Mouse (Mus musculus): ENCODE data around the gene Uevld. TPM values are rescaled to one million over a fixed set of nuclear protein-coding genes. Genes with fewer than 3 reads are reported as not detected.
A peak's percentile ranks its signal among the peaks of the same experiment; 100 is the strongest.

Uevld gene
- total and polyA plus RNA-seq, 2 experiments = 2.7 to 9.8 TPM

DNA sequence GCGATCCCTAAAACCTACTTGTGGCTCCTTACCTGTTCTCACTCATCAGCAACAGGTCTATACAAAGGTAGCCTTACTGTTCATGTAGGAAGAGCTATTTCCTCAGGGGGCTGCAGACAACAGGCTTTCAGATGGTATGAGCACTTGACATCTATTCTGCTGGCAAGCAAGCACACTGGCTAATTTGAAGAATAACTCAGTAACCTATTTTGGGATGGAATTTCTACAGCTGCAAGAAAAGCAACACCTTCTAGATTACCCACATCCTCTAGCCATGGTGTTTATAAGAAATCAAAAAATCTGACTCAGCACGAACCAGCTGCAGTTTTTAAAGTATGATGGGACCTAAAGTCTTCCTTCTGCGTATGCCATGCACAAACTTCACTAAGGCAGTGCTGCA is 27.0 kb downstream of the Uevld start:
- TF ChIP-seq CTCF (IDR thresholded peaks at IDR 0.05; ENCODE audit: low read depth, low read length) (no peak), POLR2A (IDR thresholded peaks at IDR 0.05; ENCODE audit: extremely low read depth, insufficient read depth, low read length) (no peak)
- Histone ChIP-seq H3K36me3 (ENCODE audit: control insufficient read depth, insufficient read depth, low read length) (peaks cover 9% of the 10 kb centered on the region), H3K4me1 (ENCODE audit: control insufficient read depth, insufficient read depth, low read length) (no peaks in the 10 kb centered on the region; the same call in 1 of the 2 replicates), H3K27ac (replicated peaks; ENCODE audit: insufficient read depth, low read depth, low read length) (no peak overlapping the region), H3K9ac (ENCODE audit: low read depth, low read length) (no peak overlapping the region), H3K27me3 (ENCODE audit: control insufficient read depth, insufficient read depth, low read length) (no peaks in the 10 kb centered on the region), H3K4me3 (ENCODE audit: insufficient read depth, low read depth, low read length) (no peak overlapping the region), H3K79me2 (ENCODE audit: control insufficient read depth, insufficient read depth, low read length) (no peaks in the 10 kb centered on the region)
- WGBS = 98% methylated on average over 3 of the region's 3 CpGs
- no peak for DNase-seq (ENCODE audit: extremely low read depth, low read depth, low spot score)

DNA sequence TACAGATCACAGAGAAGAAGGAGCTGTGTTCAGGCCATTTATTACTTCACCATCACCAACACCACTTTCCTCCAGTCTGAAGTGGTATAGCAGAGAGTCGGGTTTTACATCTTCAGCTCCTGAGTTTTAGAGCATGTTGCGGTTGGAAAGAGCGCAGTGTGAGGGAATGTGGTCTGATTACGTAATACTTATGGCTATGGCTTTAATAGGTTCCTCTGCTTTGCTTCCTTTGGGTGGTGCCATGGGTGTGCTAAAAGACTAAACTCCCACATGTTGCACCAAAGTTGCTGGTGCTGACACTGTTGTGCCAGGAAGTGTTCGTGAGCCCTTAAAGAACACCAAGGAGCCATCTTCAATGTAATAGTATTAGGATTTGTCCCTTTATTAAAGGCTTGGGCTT is 30.0 kb downstream of the Uevld start:
- no peak for DNase-seq (ENCODE audit: extremely low read depth, low read depth, low spot score)
- Histone ChIP-seq H3K4me1 (ENCODE audit: control insufficient read depth, insufficient read depth, low read length) (no peaks in the 10 kb centered on the region), H3K4me3 (ENCODE audit: insufficient read depth, low read depth, low read length) (no peak overlapping the region), H3K9ac (ENCODE audit: low read depth, low read length) (no peak overlapping the region), H3K27me3 (ENCODE audit: control insufficient read depth, insufficient read depth, low read length) (no peaks in the 10 kb centered on the region), H3K79me2 (ENCODE audit: control insufficient read depth, insufficient read depth, low read length) (no peaks in the 10 kb centered on the region), H3K27ac (replicated peaks; ENCODE audit: insufficient read depth, low read depth, low read length) (no peak overlapping the region), H3K36me3 (ENCODE audit: control insufficient read depth, insufficient read depth, low read length) (peaks cover 9% of the 10 kb centered on the region)
- 85% methylated on average over 5 of the region's 5 CpGs for WGBS
- TF ChIP-seq CTCF (IDR thresholded peaks at IDR 0.05; ENCODE audit: low read depth, low read length) (no peak), POLR2A (IDR thresholded peaks at IDR 0.05; ENCODE audit: extremely low read depth, insufficient read depth, low read length) (no peak)

DNA sequence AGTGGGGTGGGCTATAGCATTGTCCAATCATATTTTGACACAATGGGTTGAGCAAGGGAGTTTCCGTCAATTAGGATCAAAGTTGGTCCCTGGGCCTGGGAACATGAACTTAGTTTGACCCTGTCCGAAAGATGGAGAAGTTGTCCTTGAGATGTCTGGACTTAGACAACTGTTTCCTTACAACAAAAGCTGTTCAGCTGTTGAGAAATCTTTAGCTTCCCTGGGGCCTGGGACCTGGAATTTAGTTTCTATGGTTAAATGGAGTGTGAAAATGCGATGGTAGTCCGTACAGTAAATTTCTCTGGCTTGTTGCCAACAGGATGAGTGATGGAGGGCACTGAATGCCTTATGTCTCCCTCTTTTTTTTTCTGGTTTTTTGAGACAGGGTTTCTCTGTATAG is 36.3 kb downstream of the Uevld start:
- no peaks in the 10 kb centered on the region for H3K36me3 ChIP-seq (ENCODE audit: control insufficient read depth, insufficient read depth, low read length)
- TF ChIP-seq POLR2A (IDR thresholded peaks at IDR 0.05; ENCODE audit: extremely low read depth, insufficient read depth, low read length) = no peak
- no peak for TF ChIP-seq CTCF (IDR thresholded peaks at IDR 0.05; ENCODE audit: low read depth, low read length)
- no peaks in the 10 kb centered on the region for H3K27me3 ChIP-seq (ENCODE audit: control insufficient read depth, insufficient read depth, low read length)
- H3K9ac ChIP-seq (ENCODE audit: low read depth, low read length) = no peak overlapping the region
- H3K4me3 ChIP-seq (ENCODE audit: insufficient read depth, low read depth, low read length) = no peak overlapping the region
- H3K79me2 ChIP-seq (ENCODE audit: control insufficient read depth, insufficient read depth, low read length) = peaks cover 10% of the 10 kb centered on the region; the same call in 1 of the 2 replicates
- peaks cover 4% of the 10 kb centered on the region; the same call in 1 of the 2 replicates for H3K4me1 ChIP-seq (ENCODE audit: control insufficient read depth, insufficient read depth, low read length)
- 69% methylated on average over 4 of the region's 4 CpGs for WGBS
- DNase-seq (ENCODE audit: extremely low read depth, low read depth, low spot score) = no peak
- H3K27ac ChIP-seq (replicated peaks; ENCODE audit: insufficient read depth, low read depth, low read length) = no peak overlapping the region

DNA sequence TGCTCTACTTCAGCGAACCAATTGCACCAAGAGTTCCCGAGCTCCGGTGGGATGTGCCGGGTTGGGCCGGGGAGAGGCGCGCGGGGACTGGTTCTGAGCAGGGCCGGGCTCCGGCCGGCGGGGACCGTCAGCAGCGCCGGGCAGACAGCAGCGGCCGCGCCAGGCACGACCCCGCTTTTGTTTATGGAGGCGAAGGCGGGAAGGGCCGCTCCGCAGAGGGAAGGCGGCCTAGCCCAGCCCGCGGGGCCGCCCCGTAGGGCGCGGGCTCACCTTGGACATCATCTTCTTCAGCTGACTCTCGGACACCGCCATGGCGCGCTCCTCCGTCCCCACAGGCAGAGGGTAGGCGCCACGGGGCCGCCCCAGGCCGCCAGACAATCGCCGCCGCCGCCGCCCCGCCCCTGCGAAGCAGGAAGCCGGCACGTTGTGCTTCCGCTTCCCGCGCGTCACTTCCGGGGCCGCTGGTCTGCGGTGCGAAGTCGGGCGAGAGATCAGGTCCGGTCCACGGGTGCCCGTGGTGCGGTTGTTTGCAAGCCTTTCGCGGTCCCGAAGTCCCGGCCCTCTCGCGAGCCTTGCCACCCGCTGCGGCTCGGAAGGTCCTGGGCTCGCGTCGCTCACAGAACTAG is 38.7 kb downstream of the Uevld start, which contains the start of gene Tsg101:
Gene Tsg101 (minus strand): TSS at position 419 of the 626 bp plus-strand sequence.
- Histone ChIP-seq H3K4me1 (ENCODE audit: control insufficient read depth, insufficient read depth, low read length) (peaks cover 4% of the 10 kb centered on the region; the same call in 1 of the 2 replicates), H3K36me3 (ENCODE audit: control insufficient read depth, insufficient read depth, low read length) (no peaks in the 10 kb centered on the region), H3K9ac (ENCODE audit: low read depth, low read length) (peak within 1 kb of the TSS; percentile 90), H3K4me3 (ENCODE audit: insufficient read depth, low read depth, low read length) (peak within 1 kb of the TSS; percentile 85), H3K27me3 (ENCODE audit: control insufficient read depth, insufficient read depth, low read length) (no peaks in the 10 kb centered on the region), H3K79me2 (ENCODE audit: control insufficient read depth, insufficient read depth, low read length) (peaks cover 22% of the 10 kb centered on the region; the same call in 1 of the 2 replicates), H3K27ac (replicated peaks; ENCODE audit: insufficient read depth, low read depth, low read length) (peak within 1 kb of the TSS; percentile 87)
- DNase-seq (ENCODE audit: extremely low read depth, low read depth, low spot score) = peak; percentile 74
- under 1% methylated on average over 73 of the region's 75 CpGs for WGBS
- TF ChIP-seq CTCF (IDR thresholded peaks at IDR 0.05; ENCODE audit: low read depth, low read length) (no peak), POLR2A (IDR thresholded peaks at IDR 0.05; ENCODE audit: extremely low read depth, insufficient read depth, low read length) (peak; percentile 92)

DNA sequence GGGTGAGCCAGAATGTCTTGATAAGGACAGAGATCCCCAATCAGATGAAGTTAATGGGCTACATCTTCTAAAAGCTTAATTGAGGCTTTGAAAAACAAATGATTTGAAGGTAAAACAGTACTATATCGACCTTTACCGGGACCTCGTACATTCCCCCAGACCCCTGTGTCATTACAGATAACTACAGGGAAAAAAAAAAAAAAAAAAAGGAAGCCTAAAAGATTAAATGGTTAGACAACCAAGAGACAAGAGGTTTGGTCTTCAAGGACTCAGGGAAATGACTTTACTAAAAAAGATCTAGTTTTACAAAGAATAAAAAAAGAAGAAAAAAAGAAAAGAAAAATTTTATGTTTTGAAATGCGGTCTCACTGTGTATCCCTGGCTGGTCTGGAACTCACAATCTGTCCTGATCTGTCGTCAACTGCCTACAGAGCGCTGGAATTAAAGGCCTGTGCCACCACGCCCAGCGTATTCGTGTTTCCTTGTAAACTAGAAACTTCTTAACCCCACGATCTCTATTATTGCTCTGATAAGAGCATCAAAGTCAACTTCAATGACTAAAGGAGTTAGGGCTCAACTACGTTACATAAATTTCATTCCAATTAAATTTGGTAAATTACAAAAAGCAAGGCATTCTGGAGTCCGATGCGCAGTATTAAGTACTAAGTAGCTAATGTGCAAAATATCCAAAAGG is 39.5 kb downstream of the Uevld start:
- no peaks in the 10 kb centered on the region for H3K27me3 ChIP-seq (ENCODE audit: control insufficient read depth, insufficient read depth, low read length)
- H3K27ac ChIP-seq (replicated peaks; ENCODE audit: insufficient read depth, low read depth, low read length) = no peak overlapping the region
- 16% methylated on average over 13 of the region's 13 CpGs for WGBS
- peak; percentile 19 for DNase-seq (ENCODE audit: extremely low read depth, low read depth, low spot score)
- H3K9ac ChIP-seq (ENCODE audit: low read depth, low read length) = no peak overlapping the region; the same call in 1 of the 2 replicates
- TF ChIP-seq POLR2A (IDR thresholded peaks at IDR 0.05; ENCODE audit: extremely low read depth, insufficient read depth, low read length) (no peak), CTCF (IDR thresholded peaks at IDR 0.05; ENCODE audit: low read depth, low read length) (no peak)
- peak overlapping the region; percentile 85 for H3K4me3 ChIP-seq (ENCODE audit: insufficient read depth, low read depth, low read length)
- peaks cover 4% of the 10 kb centered on the region; the same call in 1 of the 2 replicates for H3K4me1 ChIP-seq (ENCODE audit: control insufficient read depth, insufficient read depth, low read length)
- H3K79me2 ChIP-seq (ENCODE audit: control insufficient read depth, insufficient read depth, low read length) = peaks cover 22% of the 10 kb centered on the region; the same call in 1 of the 2 replicates
- no peaks in the 10 kb centered on the region for H3K36me3 ChIP-seq (ENCODE audit: control insufficient read depth, insufficient read depth, low read length)

Data from liver, adult 2 months (tissue).